Mouse (Mus musculus): ENCODE measurements around the gene Ptch2. TPM values are rescaled to one million over a fixed set of nuclear protein-coding genes. Genes with fewer than 3 reads are reported as not detected.
A peak's percentile ranks its signal among the peaks of the same experiment; 100 is the strongest.

Ptch2 gene
- polyA plus RNA-seq, 1 experiment, result 0.20 TPM

- H3K4me3 ChIP-seq (ENCODE audit: insufficient read depth, poor library complexity, severe bottlenecking), result no peak overlapping the region
These were observed 50.3 kb downstream of the Ptch2 start for GRCm38 (mm10) chr4:117146176-117146575.

GRCm38 (mm10) chr4:117148047-117148713 lies 52.3 kb downstream of the Ptch2 start:
- no peak overlapping the region for H3ac ChIP-seq (ENCODE audit: control insufficient read depth, insufficient read length, low read depth)
- H3K36me3 ChIP-seq (ENCODE audit: control insufficient read depth, insufficient read depth), result peaks cover 38% of the 10 kb centered on the region
- no peaks in the 10 kb centered on the region for H3K27me3 ChIP-seq (ENCODE audit: control insufficient read depth, insufficient read depth, insufficient read length)
- H3K79me3 ChIP-seq (ENCODE audit: low read depth), result peaks cover 17% of the 10 kb centered on the region
- H3K79me2 ChIP-seq (ENCODE audit: control insufficient read depth, insufficient read depth), result peaks cover 21% of the 10 kb centered on the region
- no peak overlapping the region for H3K4me3 ChIP-seq (ENCODE audit: insufficient read depth, poor library complexity, severe bottlenecking)
- TF ChIP-seq MAX (IDR thresholded peaks at IDR 0.05), result no peak

More at GRCm38 (mm10) chr4:117146176-117146575, 50.3 kb downstream of the Ptch2 start:
- peaks cover under 1% of the 10 kb centered on the region for H3K79me2 ChIP-seq (ENCODE audit: control insufficient read depth, insufficient read depth)
- H3K36me3 ChIP-seq (ENCODE audit: control insufficient read depth, insufficient read depth), result peaks cover 18% of the 10 kb centered on the region
- H3K79me3 ChIP-seq (ENCODE audit: low read depth), result no peaks in the 10 kb centered on the region
- no peak overlapping the region for H3ac ChIP-seq (ENCODE audit: control insufficient read depth, insufficient read length, low read depth)
- H3K27me3 ChIP-seq (ENCODE audit: control insufficient read depth, insufficient read depth, insufficient read length), result no peaks in the 10 kb centered on the region
- TF ChIP-seq CEBPB (IDR thresholded peaks at IDR 0.05; ENCODE audit: low read depth), result no peak
- no peak for TF ChIP-seq FOSL1 (IDR thresholded peaks at IDR 0.05; ENCODE audit: insufficient read depth, low read length, poor library complexity, severe bottlenecking)
- peak; percentile 70 for TF ChIP-seq CTCF (IDR thresholded peaks at IDR 0.05; ENCODE audit: control insufficient read depth, insufficient read depth, insufficient read length)
- no peak for TF ChIP-seq MYOD1 (IDR thresholded peaks at IDR 0.05; ENCODE audit: control insufficient read depth, insufficient read length, low read depth)
- TF ChIP-seq MAX (IDR thresholded peaks at IDR 0.05), result no peak
- TF ChIP-seq MYOG (IDR thresholded peaks at IDR 0.05; ENCODE audit: control insufficient read depth, extremely low read depth, insufficient read length), result no peak
- no peak for TF ChIP-seq USF1 (IDR thresholded peaks at IDR 0.05; ENCODE audit: low read depth)

GRCm38 (mm10) chr4:117148815-117149214 lies 52.9 kb downstream of the Ptch2 start:
- TF ChIP-seq CEBPB (IDR thresholded peaks at IDR 0.05; ENCODE audit: low read depth), result no peak
- TF ChIP-seq FOSL1 (IDR thresholded peaks at IDR 0.05; ENCODE audit: insufficient read depth, low read length, poor library complexity, severe bottlenecking), result no peak
- TF ChIP-seq MYOD1 (IDR thresholded peaks at IDR 0.05; ENCODE audit: control insufficient read depth, insufficient read length, low read depth), result no peak
- no peak for TF ChIP-seq CTCF (IDR thresholded peaks at IDR 0.05; ENCODE audit: control insufficient read depth, insufficient read depth, insufficient read length)
- TF ChIP-seq MYOG (IDR thresholded peaks at IDR 0.05; ENCODE audit: control insufficient read depth, extremely low read depth, insufficient read length), result no peak
- no peak for TF ChIP-seq MAX (IDR thresholded peaks at IDR 0.05)
- no peak for TF ChIP-seq USF1 (IDR thresholded peaks at IDR 0.05; ENCODE audit: low read depth)
- no peak overlapping the region for H3ac ChIP-seq (ENCODE audit: control insufficient read depth, insufficient read length, low read depth)
- peaks cover 27% of the 10 kb centered on the region for H3K79me2 ChIP-seq (ENCODE audit: control insufficient read depth, insufficient read depth)
- no peaks in the 10 kb centered on the region for H3K27me3 ChIP-seq (ENCODE audit: control insufficient read depth, insufficient read depth, insufficient read length)
- peaks cover 44% of the 10 kb centered on the region for H3K36me3 ChIP-seq (ENCODE audit: control insufficient read depth, insufficient read depth)
- peaks cover 23% of the 10 kb centered on the region for H3K79me3 ChIP-seq (ENCODE audit: low read depth)
- no peak overlapping the region for H3K4me3 ChIP-seq (ENCODE audit: insufficient read depth, poor library complexity, severe bottlenecking)

GRCm38 (mm10) chr4:117149291-117150211 lies 53.7 kb downstream of the Ptch2 start:
- no peaks in the 10 kb centered on the region for H3K27me3 ChIP-seq (ENCODE audit: control insufficient read depth, insufficient read depth, insufficient read length)
- H3K79me2 ChIP-seq (ENCODE audit: control insufficient read depth, insufficient read depth), result peaks cover 35% of the 10 kb centered on the region
- TF ChIP-seq FOSL1 (IDR thresholded peaks at IDR 0.05; ENCODE audit: insufficient read depth, low read length, poor library complexity, severe bottlenecking), result no peak
- no peak for TF ChIP-seq CEBPB (IDR thresholded peaks at IDR 0.05; ENCODE audit: low read depth)
- TF ChIP-seq MAX (IDR thresholded peaks at IDR 0.05), result no peak
- TF ChIP-seq CTCF (IDR thresholded peaks at IDR 0.05; ENCODE audit: control insufficient read depth, insufficient read depth, insufficient read length), result no peak
- no peak for TF ChIP-seq USF1 (IDR thresholded peaks at IDR 0.05; ENCODE audit: low read depth)
- TF ChIP-seq MYOD1 (IDR thresholded peaks at IDR 0.05; ENCODE audit: control insufficient read depth, insufficient read length, low read depth), result no peak
- no peak for TF ChIP-seq MYOG (IDR thresholded peaks at IDR 0.05; ENCODE audit: control insufficient read depth, extremely low read depth, insufficient read length)
- peaks cover 30% of the 10 kb centered on the region for H3K79me3 ChIP-seq (ENCODE audit: low read depth)
- no peak overlapping the region for H3K4me3 ChIP-seq (ENCODE audit: insufficient read depth, poor library complexity, severe bottlenecking)
- H3ac ChIP-seq (ENCODE audit: control insufficient read depth, insufficient read length, low read depth), result no peak overlapping the region
- H3K36me3 ChIP-seq (ENCODE audit: control insufficient read depth, insufficient read depth), result peaks cover 51% of the 10 kb centered on the region

- H3K4me3 ChIP-seq (ENCODE audit: insufficient read depth, poor library complexity, severe bottlenecking), result no peak overlapping the region
- H3K27me3 ChIP-seq (ENCODE audit: control insufficient read depth, insufficient read depth, insufficient read length), result no peaks in the 10 kb centered on the region
- TF ChIP-seq FOSL1 (IDR thresholded peaks at IDR 0.05; ENCODE audit: insufficient read depth, low read length, poor library complexity, severe bottlenecking) (no peak), MAX (IDR thresholded peaks at IDR 0.05) (no peak), CEBPB (IDR thresholded peaks at IDR 0.05; ENCODE audit: low read depth) (no peak), MYOG (IDR thresholded peaks at IDR 0.05; ENCODE audit: control insufficient read depth, extremely low read depth, insufficient read length) (no peak), MYOD1 (IDR thresholded peaks at IDR 0.05; ENCODE audit: control insufficient read depth, insufficient read length, low read depth) (no peak), USF1 (IDR thresholded peaks at IDR 0.05; ENCODE audit: low read depth) (no peak), CTCF (IDR thresholded peaks at IDR 0.05; ENCODE audit: control insufficient read depth, insufficient read depth, insufficient read length) (no peak)
- peaks cover 59% of the 10 kb centered on the region for H3K36me3 ChIP-seq (ENCODE audit: control insufficient read depth, insufficient read depth)
- peaks cover 37% of the 10 kb centered on the region for H3K79me3 ChIP-seq (ENCODE audit: low read depth)
- H3ac ChIP-seq (ENCODE audit: control insufficient read depth, insufficient read length, low read depth), result peak overlapping the region; percentile 14
- H3K79me2 ChIP-seq (ENCODE audit: control insufficient read depth, insufficient read depth), result peaks cover 42% of the 10 kb centered on the region
These were observed 54.4 kb downstream of the Ptch2 start for GRCm38 (mm10) chr4:117150212-117150733.
